Mouse (Mus musculus) hindbrain, embryonic 10.5 days (tissue): ENCODE data around the gene Rpa1. TPM values are rescaled to one million over a fixed set of nuclear protein-coding genes. Genes with fewer than 3 reads are reported as not detected.
"Not testable (repeated sequence)": the region's sequence is repeated elsewhere in the genome, so short reads cannot be mapped to it uniquely, and the experiment has no call there.

Source experiments
- DNase-seq: peaks from one replicate; pipeline ENCODE4 v3.0.0-alpha.2; 2017; ENCODE audit warnings: low spot score
- H3K27ac ChIP-seq: fragments of 300-500 bp; sonication (generic); 2 replicates; pipeline ENCODE4 v1.5.1; 2016; ENCODE audit warnings: mild to moderate bottlenecking, moderate library complexity
- H3K27me3 ChIP-seq: fragments of 300-500 bp; sonication (generic); 2 replicates; pipeline ENCODE4 v1.6.1; 2016; ENCODE audit warnings: mild to moderate bottlenecking; ENCODE audit not compliant: poor library complexity, insufficient read depth, severe bottlenecking
- H3K36me3 ChIP-seq: fragments of 300-500 bp; sonication (generic); 2 replicates; pipeline ENCODE4 v1.6.1; 2016; ENCODE audit warnings: mild to moderate bottlenecking, moderate library complexity
- H3K4me1 ChIP-seq: fragments of 300-500 bp; sonication (generic); replicated peaks from 2 replicates; pipeline ENCODE4 v1.6.1; 2016; ENCODE audit warnings: mild to moderate bottlenecking
- H3K4me3 ChIP-seq: fragments of 300-500 bp; sonication (generic); 2 replicates; pipeline ENCODE4 v1.5.1; 2016; ENCODE audit warnings: mild to moderate bottlenecking, moderate library complexity
- H3K9me3 ChIP-seq: fragments of 300-500 bp; sonication (generic); 2 replicates; pipeline ENCODE4 v1.6.1; 2016; ENCODE audit warnings: mild to moderate bottlenecking, moderate library complexity
- WGBS: fragments of 180-500 bp; shearing (Covaris S2); methylation state at CpG from one replicate; pipeline ENCODE4 v1.1.7; 2016; 5-methylcytosine and 5-hydroxymethylcytosine counted together
- polyA plus RNA-seq: library from polyadenylated mRNA; unstranded; fragments of >200 nt; fragmentation: Nextera tagmentation; extraction: Ambion mirVana; gene quantifications from 2 replicates; pipeline ENCODE4 v1.2.1, GENCODE M21; 2016

The Rpa1 gene
- polyA plus RNA-seq, 1 experiment from 2014 or later = 136 TPM

DNA sequence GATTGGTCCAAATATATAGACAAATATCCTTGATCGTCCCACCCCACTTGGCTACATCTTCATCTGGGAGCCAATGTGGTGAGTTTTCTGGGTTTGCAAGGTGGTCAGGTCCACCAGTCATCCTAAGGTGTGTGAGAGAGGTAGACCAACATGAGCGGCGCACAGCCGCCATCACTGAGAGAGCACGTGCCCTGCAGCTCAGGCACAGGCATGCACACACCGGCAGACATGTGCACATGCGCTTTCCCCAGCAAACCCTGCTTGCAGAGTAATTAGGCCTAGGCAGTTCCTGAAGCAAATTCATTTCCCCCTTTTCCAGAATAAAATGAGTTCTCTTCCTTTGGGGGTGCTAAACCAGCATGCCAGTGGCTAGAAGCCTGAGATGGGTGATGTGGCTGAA lies 55.8 kb downstream of the Rpa1 start:
- no peak for DNase-seq
- Histone ChIP-seq H3K4me3 (no peak overlapping the region), H3K36me3 (no peaks in the 10 kb centered on the region), H3K9me3 (no peaks in the 10 kb centered on the region), H3K27ac (no peak overlapping the region), H3K4me1 (peaks cover 27% of the 10 kb centered on the region), H3K27me3 (peaks cover 46% of the 10 kb centered on the region)
- WGBS = 86% methylated on average over 7 of the region's 7 CpGs

DNA sequence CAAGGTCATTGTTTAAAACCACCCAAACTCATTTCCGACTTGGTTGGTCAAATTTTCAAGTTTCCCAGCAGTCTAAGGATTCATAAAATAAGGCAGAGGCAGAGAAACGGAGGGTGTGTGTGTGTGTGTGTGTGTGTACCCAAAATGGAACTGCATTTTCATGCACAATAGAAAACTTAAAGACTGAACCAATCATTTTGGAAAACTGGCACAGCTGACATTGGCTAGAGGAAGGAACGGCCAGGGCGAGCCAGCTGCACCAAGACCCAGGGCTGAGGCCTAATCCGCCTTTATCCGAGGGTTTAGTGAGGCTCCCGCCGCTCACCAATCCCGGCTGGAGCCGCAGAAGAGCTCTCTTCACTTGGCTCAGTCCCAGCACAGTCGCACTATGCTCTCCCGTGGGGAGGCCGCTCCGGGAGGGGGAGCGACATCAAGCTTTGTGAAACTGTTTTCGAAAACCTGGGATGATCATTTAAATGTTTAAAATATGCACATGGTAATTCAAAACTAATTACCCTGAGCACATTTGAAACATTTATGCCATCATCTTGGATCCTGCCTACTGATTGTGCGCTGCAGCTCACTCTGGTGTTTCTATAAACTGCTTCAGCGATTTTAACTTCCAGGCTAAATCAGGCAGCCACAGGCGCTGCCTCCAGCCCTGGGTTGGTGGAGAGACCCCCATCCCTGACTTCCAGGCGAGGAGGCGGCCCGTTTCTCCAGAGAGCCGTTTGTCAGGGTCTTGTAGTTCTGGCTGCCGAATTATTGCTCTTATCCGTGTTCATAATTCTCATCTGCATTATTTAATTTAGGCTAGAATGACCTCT lies 56.5 kb downstream of the Rpa1 start:
- peaks cover 27% of the 10 kb centered on the region for H3K4me1 ChIP-seq
- H3K36me3 ChIP-seq = no peaks in the 10 kb centered on the region
- no peak overlapping the region for H3K4me3 ChIP-seq
- peaks cover 46% of the 10 kb centered on the region for H3K27me3 ChIP-seq
- 28% methylated on average over 25 of the region's 25 CpGs for WGBS
- no peaks in the 10 kb centered on the region for H3K9me3 ChIP-seq
- DNase-seq = no peak
- peak overlapping the region; percentile 51; the same call in 1 of the 2 replicates for H3K27ac ChIP-seq

DNA sequence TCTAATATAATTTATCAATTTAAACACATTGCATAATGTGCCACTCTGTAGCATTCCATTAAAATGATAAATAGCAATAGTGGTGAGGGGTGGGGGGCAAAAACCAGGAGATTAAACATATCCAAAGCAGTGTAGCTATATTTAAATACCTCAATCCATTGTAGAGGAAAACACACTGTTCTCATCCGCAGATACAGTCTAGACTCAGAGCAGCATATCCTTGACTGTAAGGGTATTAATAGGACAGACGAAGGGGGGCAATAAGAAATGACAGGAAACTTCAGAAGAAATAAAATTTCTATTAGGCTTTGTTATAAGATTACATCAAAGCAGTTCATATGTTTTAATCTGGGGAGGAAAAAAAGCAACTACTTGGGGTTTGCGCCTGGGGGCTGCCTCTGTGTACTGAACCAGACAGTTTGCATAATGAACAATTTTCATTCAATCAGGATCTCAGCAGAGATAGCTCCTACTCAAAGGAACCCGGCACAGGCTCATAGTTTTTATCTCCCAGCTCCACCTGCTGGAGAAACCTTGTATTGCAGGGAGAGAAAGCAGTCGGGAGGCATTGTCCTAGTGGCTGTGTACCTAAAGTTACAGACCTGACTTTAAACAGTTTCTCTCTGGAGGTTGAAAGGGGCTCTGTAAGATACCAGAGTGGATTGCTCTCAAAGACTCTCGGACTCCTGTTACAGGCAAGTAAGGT lies 57.4 kb downstream of the Rpa1 start:
- peaks cover 46% of the 10 kb centered on the region for H3K27me3 ChIP-seq
- peaks cover 27% of the 10 kb centered on the region for H3K4me1 ChIP-seq
- H3K9me3 ChIP-seq = no peaks in the 10 kb centered on the region
- 0 out of 2 replicates have a peak overlapping the region, but pooled peaks have one; percentile 40 for H3K27ac ChIP-seq
- peak; percentile 91 for DNase-seq
- no peaks in the 10 kb centered on the region for H3K36me3 ChIP-seq
- no peak overlapping the region for H3K4me3 ChIP-seq
- 23% methylated on average over 6 of the region's 6 CpGs for WGBS

DNA sequence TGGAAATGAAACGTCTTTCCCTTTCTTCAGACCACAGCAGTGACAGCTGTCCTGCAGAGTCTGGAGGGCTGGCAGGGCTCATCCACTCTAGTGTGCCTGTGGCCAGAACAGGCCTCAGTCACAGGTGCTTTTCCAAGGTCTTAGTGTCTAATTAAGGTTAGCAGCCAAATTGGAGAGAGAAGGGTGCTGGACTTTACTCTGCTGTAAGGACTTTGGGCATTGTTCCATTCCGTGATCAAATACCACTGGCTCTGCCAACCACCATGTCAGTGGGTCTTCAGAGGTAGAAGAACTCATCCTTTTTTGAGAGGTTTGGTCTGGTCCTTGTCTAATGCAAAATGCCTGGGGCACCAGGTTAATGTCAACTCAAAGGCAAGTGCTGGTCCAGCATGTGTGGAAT lies 59.0 kb downstream of the Rpa1 start:
- Histone ChIP-seq H3K9me3 (no peaks in the 10 kb centered on the region), H3K36me3 (no peaks in the 10 kb centered on the region), H3K27me3 (peaks cover 47% of the 10 kb centered on the region), H3K4me3 (no peak overlapping the region), H3K4me1 (peaks cover 24% of the 10 kb centered on the region), H3K27ac (no peak overlapping the region)
- 59% methylated on average over 2 of the region's 2 CpGs for WGBS
- no peak for DNase-seq

DNA sequence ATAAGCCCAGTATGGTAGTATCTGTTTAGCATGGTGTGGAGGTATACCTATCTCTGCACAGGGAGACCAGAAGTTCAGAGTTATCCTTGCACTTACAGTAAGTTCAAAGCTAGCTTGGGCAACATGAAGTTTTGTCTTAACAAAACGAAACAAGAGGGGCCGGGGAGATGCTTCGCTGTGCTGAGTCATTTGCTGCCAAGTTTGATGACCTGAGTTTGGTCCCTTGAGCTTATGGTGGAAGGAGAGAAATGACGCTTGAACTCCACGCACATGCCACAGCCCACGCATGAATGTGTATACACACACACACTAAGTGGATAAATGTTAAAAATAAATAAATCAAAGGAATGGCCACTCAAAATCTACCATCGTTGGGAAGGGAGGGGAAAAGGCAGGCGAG lies 59.6 kb downstream of the Rpa1 start:
- H3K9me3 ChIP-seq = no peaks in the 10 kb centered on the region
- H3K36me3 ChIP-seq = no peaks in the 10 kb centered on the region
- H3K4me1 ChIP-seq = peaks cover 19% of the 10 kb centered on the region; the same call in 1 of the 2 replicates
- H3K27me3 ChIP-seq = peaks cover 47% of the 10 kb centered on the region
- H3K4me3 ChIP-seq = no peak overlapping the region
- WGBS = 88% methylated on average over 8 of the region's 8 CpGs
- DNase-seq = no peak
- no peak overlapping the region for H3K27ac ChIP-seq

DNA sequence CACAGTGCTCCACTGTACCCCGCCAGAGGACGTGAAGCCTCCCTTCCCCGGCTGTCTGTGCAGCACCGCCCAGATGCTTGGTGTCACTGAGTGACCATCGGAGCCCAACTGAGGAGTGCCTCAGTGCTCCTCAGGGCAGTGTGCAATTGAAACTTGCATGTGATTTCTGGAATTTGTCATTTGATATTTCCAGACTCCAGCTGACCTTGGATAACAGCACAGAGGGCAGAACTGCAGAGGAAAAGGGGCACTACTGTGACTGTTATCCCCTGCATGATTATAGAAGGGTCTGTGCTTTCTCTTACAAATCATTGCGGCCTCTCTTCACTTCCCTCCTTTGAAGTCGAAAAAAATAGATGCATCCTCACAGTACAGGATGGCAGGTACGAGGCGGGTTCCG lies 60.2 kb downstream of the Rpa1 start:
- H3K27me3 ChIP-seq = peaks cover 47% of the 10 kb centered on the region
- WGBS = 79% methylated on average over 10 of the region's 10 CpGs
- no peak overlapping the region for H3K4me3 ChIP-seq
- H3K36me3 ChIP-seq = no peaks in the 10 kb centered on the region
- H3K27ac ChIP-seq = no peak overlapping the region
- DNase-seq = no peak
- H3K4me1 ChIP-seq = peaks cover 22% of the 10 kb centered on the region; the same call in 1 of the 2 replicates
- H3K9me3 ChIP-seq = no peaks in the 10 kb centered on the region

DNA sequence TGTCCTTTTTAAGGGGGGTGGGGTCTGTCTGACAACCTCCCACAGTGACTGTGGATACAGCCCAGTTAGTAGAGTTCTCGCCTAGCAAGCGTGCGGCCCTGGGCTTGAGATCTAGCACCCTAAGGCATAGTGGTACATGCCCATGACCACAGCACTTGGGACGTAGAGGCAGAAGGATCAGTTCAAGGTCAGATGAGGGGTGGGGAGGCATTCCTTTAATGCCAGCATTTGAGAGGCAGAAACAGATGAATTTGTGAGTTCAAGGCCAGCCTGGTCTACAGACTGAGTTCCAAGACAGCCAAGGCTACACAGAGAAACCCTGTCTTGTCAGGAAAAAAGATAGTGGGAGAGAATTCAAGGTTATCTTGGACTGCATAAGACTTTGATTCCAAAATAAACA lies 61.3 kb downstream of the Rpa1 start:
- WGBS = 88% methylated on average over 4 of the region's 4 CpGs
- no peak overlapping the region for H3K27ac ChIP-seq
- no peak overlapping the region for H3K4me3 ChIP-seq
- H3K27me3 ChIP-seq = peaks cover 47% of the 10 kb centered on the region
- peaks cover 27% of the 10 kb centered on the region for H3K4me1 ChIP-seq
- H3K9me3 ChIP-seq = no peaks in the 10 kb centered on the region
- H3K36me3 ChIP-seq = no peaks in the 10 kb centered on the region
- DNase-seq = no peak

DNA sequence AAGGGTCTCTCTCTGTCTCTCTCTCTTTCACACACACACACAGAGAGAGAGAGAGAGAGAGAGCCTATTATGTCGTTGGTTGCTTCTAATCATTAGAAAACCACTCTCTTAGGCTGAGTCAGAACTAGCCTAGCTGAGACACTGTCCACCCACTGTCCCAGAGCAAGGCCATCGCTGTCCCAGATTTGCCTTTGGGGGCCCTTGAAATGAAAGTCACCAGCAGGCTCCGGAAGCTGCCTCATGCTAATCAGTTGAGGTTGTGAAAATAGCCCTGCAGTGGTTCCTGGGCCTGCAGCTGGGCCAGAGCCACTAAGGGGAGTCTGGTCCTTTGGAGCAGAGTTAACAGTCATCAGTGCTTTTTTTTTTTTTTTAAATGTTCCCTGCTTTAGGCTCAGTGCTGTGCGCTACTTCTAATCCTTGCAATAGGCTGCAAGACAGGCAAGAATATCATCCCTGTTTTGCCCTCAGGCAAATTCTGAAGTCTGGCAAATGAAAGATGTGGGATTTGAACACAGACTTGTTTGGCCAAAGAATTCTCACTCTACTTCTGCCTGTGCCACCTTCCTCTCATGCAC lies 62.1 kb downstream of the Rpa1 start:
- whole genome bisulfite sequencing = 49% methylated on average over 4 of the region's 4 CpGs
- Histone ChIP-seq H3K27ac (no peak overlapping the region), H3K9me3 (no peaks in the 10 kb centered on the region), H3K4me3 (no peak overlapping the region), H3K36me3 (no peaks in the 10 kb centered on the region), H3K4me1 (peaks cover 28% of the 10 kb centered on the region), H3K27me3 (peaks cover 47% of the 10 kb centered on the region)
- DNase-seq = no peak

DNA sequence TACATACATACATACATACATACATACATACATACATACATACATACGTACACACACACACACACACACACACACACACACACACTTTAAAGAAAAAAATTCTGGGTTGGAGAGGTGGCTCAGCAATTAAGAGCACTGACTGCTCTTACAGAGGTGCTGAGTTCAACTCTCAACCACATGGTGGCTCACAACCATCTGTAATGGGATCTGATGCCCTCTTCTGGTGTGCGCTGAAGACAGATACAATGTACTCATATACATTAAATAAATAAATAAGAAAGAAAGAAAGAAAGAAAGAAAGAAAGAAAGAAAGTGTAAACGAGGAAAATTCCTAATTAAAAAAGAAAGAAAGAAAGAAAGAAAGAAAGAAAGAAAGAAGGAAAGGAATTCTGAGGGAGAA lies 64.3 kb downstream of the Rpa1 start:
- not testable (repeated sequence) for H3K4me3 ChIP-seq, H3K27ac ChIP-seq, H3K36me3 ChIP-seq, H3K9me3 ChIP-seq, DNase-seq
- 73% methylated on average over 3 of the region's 3 CpGs for WGBS
- H3K27me3 ChIP-seq = peaks cover 58% of the 10 kb centered on the region
- peaks cover 47% of the 10 kb centered on the region for H3K4me1 ChIP-seq

DNA sequence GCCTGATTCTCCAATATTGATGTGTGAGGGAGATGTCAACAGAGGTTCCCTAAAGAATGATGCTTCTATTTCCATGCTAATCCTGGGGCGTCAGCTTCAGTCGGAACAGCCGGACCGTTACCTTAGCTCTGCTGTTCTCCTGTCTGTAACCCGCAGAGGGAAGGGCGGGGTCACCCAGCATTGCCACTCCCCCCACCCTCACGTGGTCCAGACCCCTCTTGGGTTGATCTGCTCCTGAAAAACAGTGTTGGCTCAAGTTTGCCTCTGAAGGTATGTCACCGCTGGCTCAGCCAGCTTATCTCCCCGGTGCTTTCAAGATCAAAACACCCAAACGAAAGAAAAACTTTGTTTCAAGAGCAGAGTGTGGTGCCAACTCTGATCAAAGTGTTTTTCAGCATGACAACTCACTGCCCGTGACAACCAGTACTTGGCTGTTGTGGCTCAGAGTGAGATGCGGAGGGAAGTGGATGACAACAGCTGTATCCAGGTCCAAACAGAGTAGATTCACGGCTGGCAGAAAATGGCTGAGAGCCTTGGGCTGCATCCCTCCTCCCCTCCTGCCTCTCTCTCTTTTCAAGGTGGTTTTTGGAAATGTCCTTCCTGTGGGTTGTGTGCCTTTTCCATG lies 65.5 kb downstream of the Rpa1 start:
- Histone ChIP-seq H3K36me3 (no peaks in the 10 kb centered on the region), H3K4me3 (peak overlapping the region; percentile 36), H3K4me1 (peaks cover 54% of the 10 kb centered on the region), H3K27ac (no peak overlapping the region), H3K27me3 (peaks cover 54% of the 10 kb centered on the region), H3K9me3 (no peaks in the 10 kb centered on the region)
- WGBS = 9% methylated on average over 13 of the region's 13 CpGs
- peak; percentile 29 for DNase-seq

DNA sequence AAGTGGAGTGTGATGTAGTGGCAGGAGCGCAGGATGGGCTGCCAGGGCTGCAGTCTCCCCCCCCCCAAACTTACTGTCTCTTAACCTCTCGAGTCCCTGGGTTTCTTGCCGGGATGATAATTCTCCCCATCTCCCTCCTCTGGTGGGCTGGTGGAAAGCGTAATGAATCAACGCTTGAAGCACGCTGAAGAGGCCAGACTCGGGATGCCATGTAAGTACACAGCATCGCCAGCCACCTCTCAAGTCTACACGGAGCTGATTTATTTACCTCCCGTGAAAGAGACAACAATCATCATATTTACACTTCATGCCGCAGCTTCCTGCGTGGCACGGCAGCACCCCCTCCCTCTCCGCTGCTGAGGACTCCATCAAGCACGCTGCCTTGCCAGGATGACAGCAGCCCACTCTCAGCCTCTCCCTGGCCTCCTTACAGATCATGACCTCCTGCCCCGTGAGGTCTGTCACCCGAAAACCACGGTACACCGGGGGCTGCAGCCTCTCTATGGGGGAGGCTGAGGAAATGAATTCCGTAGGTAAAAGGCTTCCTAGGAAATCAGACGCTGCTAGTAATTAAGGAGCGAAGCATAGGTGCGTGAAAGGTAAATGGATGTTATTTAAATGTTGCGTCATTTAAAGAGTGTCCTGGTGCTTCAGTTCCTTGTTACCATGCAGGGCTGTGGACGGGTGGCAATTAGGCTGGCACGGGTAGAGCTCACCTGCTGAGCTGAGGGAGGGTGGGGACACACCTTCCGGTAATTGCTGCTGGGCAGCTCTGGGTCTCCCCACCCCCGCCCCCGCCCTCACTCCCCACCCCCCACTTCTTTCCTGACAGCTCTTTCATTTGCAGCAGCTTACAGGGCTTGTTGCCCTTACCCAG lies 66.5 kb downstream of the Rpa1 start:
- no peaks in the 10 kb centered on the region for H3K36me3 ChIP-seq
- peak overlapping the region; percentile 12; the same call in 1 of the 2 replicates for H3K27ac ChIP-seq
- peaks cover 54% of the 10 kb centered on the region for H3K27me3 ChIP-seq
- H3K9me3 ChIP-seq = no peaks in the 10 kb centered on the region
- no peak for DNase-seq
- 6% methylated on average over 29 of the region's 29 CpGs for WGBS
- H3K4me1 ChIP-seq = peaks cover 54% of the 10 kb centered on the region
- peak overlapping the region; percentile 36 for H3K4me3 ChIP-seq

DNA sequence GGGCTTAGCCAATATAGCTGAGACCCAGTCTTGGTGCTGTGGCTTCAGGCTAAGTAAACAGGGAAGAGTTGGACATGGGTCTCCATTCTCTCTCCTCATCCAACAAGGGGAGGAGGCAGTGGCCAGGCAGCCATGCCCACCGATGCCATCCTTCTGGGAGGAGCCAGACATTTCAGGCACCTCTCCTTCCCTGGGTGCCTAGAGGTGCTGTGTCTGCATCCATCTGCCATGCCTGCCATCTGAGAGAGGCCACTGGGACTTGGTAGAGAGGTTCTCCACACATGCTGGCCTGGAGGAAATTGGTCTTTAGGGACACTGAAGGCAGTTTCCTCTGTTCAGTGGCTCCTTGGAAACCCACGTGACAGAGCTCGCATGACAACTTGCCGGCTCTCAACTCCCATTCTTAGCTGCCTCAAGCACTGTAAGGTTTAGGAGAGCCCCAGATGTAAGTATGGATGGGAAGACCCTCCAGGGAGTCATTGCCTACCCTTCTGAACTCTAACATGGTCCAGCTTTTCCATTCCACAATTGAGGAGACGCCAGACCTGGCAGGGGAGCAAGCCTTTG lies 67.6 kb downstream of the Rpa1 start:
- DNase-seq = no peak
- peak overlapping the region; percentile 75; the same call in 1 of the 2 replicates for H3K27ac ChIP-seq
- H3K4me1 ChIP-seq = peaks cover 60% of the 10 kb centered on the region
- WGBS = 42% methylated on average over 5 of the region's 5 CpGs
- H3K27me3 ChIP-seq = peaks cover 54% of the 10 kb centered on the region
- H3K36me3 ChIP-seq = no peaks in the 10 kb centered on the region
- no peaks in the 10 kb centered on the region for H3K9me3 ChIP-seq
- no peak overlapping the region for H3K4me3 ChIP-seq
